Mouse (Mus musculus) spleen, adult 18-20 months (tissue): ENCODE results near the gene Thbd.

Experiments
- DNase-seq, 2 experiments: peaks; one replicate each; pipeline ENCODE4 v3.0.0; 2022; ENCODE audit warnings: mixed read lengths in 2 of 2

The Thbd gene

GRCm38 (mm10) chr2:148421706-148422105 lies 13.7 kb upstream of the Thbd start:
- DNase-seq = no peak

DNA sequence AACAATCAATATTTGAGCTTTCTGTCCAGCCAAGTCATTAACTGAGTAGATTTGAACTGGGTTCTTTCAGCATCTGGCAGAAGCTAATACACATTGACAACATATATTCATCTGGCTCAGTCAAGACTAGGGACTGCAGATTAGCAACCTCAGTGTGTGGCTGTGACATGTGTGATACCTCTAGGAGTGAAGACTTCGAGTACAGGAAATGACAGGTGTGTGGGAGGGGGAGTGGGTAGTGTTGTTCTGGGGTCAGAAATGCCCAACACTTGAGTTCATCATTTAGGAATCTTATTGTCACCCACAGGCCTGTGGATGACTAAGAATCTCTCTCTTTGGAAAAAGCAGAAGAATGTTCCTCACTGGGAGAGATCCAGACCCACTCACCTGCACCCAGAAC lies 13.1 kb upstream of the Thbd start:
- DNase-seq = no peak

GRCm38 (mm10) chr2:148419776-148420175 lies 11.8 kb upstream of the Thbd start:
- DNase-seq = no peak

- no peak for DNase-seq
Observed at GRCm38 (mm10) chr2:148419151-148419550, 11.2 kb upstream of the Thbd start.

- DNase-seq = no peak
Observed at GRCm38 (mm10) chr2:148409821-148410220, 1.8 kb upstream of the Thbd start.

DNA sequence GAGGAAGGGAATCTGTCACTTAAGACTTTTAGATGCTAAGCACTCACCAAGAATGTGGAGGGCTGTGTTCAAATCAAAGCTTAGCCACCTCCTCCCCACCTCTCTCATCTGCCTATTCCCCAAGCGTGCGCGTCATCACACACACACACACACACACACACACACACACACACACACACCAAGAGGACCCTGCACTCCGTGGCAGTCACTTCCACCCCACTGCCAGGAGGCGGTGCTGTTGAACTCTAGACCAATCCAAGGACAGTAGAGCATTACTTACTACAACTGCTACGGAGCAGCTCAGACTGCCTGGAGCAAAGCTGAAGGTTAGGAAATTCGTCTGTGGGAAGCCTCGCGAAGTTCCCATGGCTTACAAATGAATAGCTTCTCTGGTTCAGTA lies 1.2 kb upstream of the Thbd start:
- peak; percentile 70 to 73 for DNase-seq

DNA sequence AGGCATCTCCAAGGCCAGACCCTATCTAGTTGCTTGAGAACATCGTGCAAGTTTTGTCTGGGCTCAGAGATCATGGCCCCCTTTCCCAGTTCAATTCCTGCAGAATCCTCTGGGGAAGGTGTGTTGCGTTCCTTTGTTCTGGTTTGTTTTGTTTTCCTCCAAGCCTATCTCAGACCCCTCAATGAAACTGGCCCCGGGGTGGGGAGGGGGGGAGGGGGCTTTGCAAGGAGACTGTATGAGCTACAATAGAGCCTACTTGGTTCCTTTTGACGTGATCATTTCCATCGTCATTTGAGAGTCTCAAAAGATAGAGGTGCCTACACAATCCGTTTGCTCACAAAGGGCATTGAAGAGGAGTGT lies 753 bp upstream of the Thbd start:
- no peak for DNase-seq

GRCm38 (mm10) chr2:148406971-148407869 lies 768 bp downstream of the Thbd start:
- DNase-seq = peak; percentile 34 to 40

GRCm38 (mm10) chr2:148406160-148406970 lies 1.6 kb downstream of the Thbd start:
- DNase-seq = peak; percentile 38 to 49

DNA sequence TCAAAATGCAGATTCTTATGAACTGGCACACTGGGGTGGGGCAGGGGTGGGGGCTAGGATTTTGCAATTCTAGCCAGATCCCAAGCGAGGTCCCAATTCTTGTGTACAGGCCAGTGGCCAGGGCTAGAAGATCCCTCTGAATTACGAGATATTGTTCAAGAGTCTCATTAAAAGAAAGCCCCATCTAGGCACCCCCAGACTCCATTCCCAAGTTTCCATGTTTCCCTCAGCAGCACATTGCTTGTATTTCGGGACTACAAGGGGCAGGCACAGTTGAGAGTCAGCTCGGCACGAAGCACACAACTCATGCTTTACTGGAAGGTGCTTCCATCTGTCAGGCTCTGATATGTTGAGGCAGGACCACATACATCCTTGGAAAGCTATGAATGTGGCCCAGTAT lies 3.1 kb downstream of the Thbd start:
- no peak for DNase-seq

DNA sequence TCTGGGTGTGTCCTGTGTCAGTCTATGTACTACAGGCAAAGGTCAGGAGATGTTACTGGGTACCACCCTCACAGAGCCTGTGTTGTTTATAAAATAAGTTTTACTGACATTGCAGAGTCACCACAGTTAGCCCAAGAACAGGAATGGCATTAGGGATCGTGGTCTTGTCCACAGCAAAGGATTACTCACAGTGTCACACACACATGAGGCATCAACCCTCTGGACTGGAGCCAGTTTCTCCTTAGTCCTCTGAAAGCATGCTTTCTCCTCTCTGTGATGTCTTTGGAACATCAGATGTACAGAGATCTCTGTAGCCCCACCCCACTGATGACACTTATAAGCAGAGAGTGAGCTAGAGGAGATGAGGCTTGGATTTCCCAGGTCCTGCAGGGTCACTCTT lies 5.8 kb downstream of the Thbd start:
- no peak for DNase-seq

- no peak for DNase-seq
Observed at GRCm38 (mm10) chr2:148398901-148399685, 8.9 kb downstream of the Thbd start.

DNA sequence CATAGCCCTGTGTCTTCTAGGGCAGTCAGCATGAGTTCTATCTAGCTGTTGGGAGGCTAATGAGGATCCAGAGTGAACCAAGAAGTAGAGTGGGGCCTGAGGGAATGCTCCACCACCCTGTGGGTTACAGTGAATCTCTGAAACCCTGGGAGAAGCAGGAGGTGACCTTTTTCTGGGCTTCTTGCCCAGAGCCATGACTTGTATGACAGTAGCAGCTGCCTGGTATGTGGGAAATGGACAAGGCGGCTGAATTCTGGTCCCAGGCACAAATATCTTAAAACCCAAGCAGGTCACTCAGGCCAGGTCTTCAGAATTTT lies 10.2 kb downstream of the Thbd start:
- DNase-seq = no peak

GRCm38 (mm10) chr2:148397015-148397783 lies 10.8 kb downstream of the Thbd start:
- no peak for DNase-seq

GRCm38 (mm10) chr2:148396209-148396608 lies 11.8 kb downstream of the Thbd start:
- DNase-seq = no peak

GRCm38 (mm10) chr2:148395131-148396051 lies 12.6 kb downstream of the Thbd start, which contains the start of gene Sstr4:
Gene Sstr4, plus strand, starts transcription at chr2:148395344.
- peak; percentile 15 to 41 for DNase-seq

DNA sequence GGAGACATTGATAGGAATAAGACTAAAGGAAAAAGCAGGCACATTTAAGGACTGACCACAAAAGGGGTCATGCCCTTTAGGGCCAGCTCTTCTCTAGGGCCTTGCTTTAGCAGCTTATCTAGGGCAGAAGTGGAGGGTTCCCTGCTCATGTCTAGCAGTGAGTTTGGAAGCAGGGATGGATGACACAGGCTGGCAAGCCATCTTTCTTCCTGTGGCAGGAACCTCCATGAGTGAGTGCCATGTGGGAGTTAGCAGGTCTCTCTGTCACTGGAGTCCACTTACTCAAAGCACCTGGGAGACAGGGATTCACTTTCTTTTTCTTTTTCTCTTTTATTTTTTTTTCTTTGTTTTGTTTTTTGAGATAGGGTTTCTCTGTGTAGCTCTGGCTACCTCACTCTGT lies 14.1 kb downstream of the Thbd start:
- DNase-seq = no peak

GRCm38 (mm10) chr2:148393149-148393548 lies 14.8 kb downstream of the Thbd start:
- no peak for DNase-seq

GRCm38 (mm10) chr2:148387652-148388581 lies 20.1 kb downstream of the Thbd start:
- DNase-seq = no peak

- DNase-seq = no peak
Observed at GRCm38 (mm10) chr2:148386927-148387326, 21.1 kb downstream of the Thbd start.
